Mouse (Mus musculus): ENCODE data around the gene 5330417C22Rik.
"Not testable (repeated sequence)": the region's sequence is repeated elsewhere in the genome, so short reads cannot be mapped to it uniquely, and the experiment has no call there.

5330417C22Rik gene

DNA sequence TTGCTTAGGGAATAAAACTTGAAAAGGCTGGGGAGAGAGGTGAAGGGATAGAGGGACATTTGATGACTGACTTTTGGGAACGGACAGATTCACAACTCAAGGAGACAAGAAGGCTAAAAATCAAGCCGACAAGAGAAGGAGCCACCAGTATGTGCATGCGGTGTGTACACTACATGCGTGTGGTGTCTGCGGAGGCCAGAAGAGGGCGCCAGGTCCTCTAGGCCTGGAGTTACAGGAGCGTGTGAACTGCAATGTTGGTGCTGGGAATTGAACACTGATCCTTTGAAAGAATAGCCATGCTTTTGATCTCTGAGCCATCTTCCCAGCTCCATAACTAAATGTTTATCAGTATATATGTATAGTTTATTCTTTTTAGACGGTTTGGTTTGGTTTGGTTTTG, 7.8 kb downstream of the 5330417C22Rik start:
- no peak for DNase-seq (ENCODE audit: low spot score)

DNA sequence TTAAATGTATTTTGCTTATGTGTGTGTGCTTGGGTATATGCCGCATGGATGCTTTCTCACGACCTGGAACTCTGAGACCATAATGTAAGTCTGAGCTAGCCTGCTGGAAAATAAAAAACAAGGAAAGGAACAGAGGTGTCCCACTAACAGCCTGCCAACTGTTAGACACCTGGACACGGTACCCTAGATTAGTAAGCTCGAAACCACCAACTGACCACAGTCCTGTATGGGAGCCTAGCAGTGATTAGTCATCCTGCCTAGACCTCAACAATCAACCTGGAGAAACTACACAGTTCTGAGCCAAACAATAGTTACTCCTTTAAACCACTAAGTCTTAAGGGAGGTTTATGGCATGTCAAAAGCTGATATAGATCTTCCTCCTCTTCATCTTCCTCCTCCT, 12.9 kb downstream of the 5330417C22Rik start:
- no peak for DNase-seq (ENCODE audit: low spot score)

DNA sequence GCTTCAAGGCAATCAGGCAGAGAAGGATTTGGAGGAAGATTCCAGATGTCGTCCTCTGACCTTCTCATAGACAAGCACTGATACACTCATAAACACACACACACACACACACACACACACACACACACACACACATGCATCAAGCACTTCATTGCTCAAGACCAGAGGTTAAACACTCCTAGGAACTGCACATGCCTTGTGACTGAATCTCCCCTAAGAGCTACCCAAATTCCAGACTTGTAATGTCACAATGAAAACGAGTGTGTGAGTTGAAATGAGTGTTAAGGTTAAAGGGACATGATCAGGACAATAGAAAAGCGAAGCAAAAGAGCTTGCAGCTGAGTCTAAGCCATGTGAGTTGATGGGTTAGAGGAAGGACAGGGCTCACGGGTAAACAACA, 18.1 kb downstream of the 5330417C22Rik start:
- DNase-seq (ENCODE audit: low spot score), result no peak

DNA sequence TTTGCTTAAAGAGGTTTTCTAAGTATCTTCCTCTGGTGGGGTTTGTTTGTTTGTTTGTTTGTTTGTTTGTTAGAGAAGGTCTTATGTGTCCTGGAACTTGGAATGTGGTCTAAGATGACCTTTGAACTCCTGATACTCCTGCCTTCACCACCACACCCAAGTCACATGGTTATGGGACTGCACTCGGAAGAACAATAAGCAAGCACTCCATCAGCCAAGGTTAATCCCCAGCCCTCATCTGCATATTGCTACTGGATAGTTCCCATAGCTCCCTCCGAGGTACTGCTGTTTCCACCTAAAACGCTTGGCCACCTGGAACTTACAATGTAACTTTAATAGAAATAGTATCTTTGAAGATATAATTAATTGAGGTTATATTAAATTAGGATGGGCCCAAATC, 22.9 kb downstream of the 5330417C22Rik start:
- DNase-seq (ENCODE audit: low spot score), result no peak

DNA sequence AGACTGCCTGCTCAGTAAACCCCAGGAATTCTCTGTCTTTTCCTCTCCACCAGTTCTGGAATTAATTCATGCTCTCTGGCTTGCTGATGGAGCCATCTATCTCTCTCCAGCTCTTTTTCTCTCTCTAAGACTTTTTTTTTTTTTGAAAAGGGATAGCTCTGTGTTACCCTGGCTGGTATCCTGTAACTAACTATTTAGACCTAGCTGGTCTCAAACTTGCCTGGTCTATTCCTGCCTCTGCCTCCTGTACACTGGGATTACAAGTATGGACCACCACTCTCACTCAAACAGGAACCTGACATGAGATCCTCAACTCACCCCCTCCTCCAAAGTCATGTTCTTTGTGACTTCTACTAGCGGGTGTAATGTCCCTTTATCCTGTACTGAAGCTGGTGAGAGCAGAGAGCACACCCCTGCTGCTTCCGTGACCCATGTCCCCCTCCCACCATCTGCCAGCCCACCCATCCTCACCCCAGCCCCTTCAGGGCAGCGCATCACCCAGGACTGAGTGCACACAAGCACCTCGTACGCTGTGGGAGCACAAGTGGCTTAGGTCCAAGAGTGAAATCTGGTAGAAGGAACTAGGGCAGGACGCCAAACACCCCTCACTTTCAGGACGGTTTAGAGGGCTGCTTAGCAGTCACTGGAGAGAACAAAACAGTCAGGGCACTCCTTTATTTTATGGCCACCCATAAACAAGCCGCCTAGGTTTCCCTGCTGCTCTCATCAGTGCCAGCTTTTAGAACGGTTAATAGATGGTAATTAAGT, 25.4 kb downstream of the 5330417C22Rik start:
- DNase-seq (ENCODE audit: low spot score), result no peak

DNA sequence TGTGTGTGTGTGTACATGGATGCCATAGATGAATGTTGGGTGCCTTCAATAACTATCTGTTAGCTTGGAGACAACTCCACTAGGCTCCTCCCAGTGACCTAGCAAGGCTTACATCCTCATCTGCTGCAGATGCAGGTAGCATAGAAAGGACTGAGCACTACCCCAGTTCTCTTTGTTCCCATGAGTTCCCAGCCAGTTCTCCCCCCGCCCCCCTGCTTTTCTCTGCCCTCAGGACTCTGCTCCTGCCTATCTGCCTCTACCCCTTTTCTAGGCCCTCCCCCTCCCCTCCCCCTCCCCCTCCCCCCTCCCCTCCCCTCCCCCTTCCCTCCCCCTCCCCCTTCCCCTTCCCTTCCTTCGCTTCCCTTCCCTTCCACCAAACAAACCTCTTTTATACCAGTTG, 26.2 kb downstream of the 5330417C22Rik start:
- DNase-seq (ENCODE audit: low spot score), result no peak

DNA sequence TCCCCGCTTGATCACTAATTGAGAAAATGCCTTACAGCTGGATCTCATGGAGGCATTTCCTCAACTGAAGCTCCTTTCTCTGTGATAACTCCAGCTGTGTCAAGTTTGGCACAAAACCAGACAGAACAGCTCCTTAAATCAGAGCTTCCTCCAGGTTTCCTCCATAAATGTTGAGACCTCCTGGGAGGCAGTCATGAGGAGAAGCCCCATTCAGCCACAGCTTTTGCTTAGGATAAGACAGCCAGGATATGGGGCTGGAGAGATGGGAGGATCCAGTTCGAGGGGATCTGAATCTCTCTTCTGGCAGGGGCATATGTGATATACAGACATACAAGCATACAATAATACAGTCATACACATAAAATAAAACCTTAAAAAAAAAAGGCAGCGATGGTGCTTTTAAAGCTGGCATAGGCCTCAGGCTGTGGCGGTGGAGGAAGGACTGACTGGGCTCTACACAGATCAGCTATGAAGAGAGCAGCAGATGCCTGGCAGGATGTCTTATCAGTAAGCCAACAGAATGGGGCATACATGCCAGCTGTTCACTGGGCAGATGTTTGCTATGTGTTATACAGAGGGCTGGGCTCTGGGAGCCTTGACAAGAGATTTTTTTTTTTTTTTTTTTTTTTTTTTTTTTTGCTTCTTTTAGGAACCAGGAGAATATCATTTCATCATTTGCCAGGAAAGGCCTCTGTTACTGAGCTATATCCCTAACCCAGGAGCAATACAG, 27.4 kb downstream of the 5330417C22Rik start:
- no peak for DNase-seq (ENCODE audit: low spot score)

DNA sequence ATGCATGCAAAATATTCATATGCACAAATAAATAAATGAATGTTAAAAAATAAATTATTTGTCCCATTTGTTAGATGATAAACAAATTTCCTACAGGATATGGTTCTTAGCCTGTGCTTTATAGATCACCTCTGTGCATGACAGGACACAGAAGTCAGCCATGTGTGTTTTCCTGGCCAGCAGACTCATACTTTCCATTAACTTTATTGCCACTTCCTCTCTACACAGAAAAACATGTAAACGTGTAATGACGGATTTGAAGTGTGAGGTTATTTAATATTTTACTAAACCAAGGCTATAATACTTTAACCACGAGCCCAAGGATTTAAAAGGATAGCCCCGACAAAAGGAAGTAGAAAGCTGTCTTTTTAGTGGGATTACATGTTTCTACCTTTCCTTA, 32.4 kb downstream of the 5330417C22Rik start:
- DNase-seq (ENCODE audit: low spot score), result no peak

DNA sequence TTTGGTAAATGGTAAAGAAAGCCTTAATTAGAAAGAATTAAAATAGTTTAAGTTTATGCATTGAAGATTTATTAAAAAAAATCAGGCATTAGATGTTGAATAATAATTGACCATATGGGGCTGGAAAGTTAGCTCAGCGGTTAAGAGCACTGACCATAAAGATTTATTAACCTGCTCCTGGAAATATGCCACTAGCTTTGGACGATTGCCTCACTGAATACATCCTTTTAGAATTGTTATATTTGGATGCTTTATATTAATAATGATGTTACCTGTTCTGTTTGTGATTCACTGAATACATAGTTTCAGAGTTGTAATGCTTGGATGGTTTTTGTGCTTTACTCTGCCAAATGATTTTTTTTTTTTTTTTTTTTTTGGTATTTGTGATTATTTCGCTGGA, 34.9 kb downstream of the 5330417C22Rik start:
- DNase-seq (ENCODE audit: low spot score), result not testable (repeated sequence)

DNA sequence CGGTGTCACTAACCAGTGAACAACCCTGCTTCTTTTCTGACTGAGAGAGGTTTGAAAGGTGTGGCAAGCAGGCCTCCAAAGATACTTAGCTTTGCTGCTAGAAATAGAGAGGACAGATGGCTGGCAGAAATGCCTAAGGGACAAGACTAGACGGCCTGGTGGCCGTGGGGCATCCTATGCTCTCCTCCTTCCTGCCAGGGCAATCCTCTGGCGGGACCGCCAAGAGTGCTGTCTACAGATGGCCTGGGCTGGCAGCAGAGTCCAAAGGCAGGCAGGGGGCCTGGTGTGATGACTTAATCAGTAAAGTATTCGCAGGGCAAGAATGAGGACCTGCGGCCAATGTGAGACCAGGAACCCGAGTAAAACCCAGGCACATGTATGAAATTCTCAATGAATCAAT, 36.5 kb downstream of the 5330417C22Rik start:
- no peak for DNase-seq (ENCODE audit: low spot score)

DNA sequence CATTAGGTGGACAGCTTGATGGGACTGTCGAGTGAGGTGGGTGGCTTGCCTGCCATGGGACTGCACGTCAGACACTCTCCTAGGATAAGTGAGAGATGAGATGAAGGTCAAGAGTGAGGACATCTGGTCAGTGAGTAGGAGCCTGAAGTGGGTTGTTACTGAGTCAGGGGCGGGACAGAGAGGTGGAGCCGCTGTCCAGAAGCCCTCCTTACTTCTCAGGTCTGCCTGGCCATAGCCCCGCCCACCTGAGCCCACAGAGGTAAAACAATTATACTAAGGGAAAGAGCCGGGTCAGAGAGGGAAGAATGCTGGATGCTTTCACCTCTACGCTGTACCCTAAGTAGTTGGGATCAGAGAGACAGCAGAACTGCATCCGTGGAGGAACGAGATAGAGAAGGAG, 38.7 kb downstream of the 5330417C22Rik start:
- no peak for DNase-seq (ENCODE audit: low spot score)

DNA sequence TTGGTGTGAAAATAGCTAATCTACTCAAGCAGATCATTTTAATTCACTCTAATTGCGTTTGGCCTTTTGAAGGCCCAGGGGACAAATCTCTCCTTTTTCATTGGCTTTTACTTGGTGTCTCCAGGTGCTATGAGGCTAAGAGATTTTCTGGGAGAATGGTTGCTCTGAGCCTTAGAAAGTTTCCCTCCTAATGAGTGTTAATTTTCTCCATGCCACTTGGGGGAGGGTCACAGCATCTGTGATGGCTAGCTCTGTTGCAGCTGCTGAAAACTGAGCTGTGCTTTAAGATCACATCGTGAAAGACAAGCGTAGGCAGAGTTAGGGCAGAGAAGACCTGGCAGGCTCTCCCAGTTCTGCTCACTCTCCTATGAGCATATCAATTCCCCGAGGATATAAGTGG, 40.9 kb downstream of the 5330417C22Rik start:
- no peak for DNase-seq (ENCODE audit: low spot score)

DNA sequence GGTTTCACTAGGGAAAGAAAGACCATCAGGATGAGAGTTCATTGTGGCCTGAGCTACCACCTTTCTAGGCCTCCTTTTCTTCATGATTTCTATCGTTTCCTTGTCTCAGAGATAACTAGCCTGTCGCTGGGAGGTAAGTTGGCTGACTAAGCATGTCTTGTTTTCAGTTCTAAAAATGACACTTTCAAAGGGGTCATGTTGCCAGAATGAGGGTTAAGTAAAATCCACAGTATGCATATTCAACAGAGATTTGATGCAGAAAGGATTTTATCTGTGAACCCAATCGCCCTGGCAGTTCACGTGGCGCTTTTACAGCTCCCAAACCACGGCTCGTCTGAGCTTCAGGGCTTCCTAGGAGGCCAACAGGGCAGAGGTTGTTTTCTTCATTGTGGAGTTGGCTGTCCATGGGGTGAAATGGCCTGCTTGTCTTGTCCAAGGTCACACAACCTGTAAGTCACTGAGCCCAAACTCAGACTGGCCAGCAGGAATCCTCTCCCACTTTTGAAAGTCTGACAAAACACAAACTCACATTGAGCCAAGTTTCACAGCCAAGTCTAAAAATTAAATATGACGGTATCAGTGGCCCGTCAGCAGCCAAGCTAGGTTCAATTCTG, 41.4 kb downstream of the 5330417C22Rik start:
- no peak for DNase-seq (ENCODE audit: low spot score)

DNA sequence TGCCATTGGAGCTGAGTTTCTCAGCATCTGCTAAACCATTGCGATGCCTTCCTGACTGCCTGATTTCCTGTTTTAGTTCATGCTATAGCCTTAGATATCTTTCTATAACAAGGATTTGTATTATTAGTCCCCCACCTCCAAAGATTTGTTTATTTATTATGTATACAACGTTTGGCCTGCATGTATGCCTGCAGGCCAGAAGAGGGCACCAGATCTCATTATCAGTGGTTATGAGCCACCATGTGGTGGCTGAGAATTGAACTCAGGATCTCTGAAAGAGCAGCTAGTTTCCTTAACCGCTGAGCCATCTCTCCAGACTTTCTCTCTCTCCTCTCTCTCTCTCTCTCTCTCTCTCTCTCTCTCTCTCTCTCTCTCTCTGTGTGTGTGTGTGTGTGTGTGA, 46.4 kb downstream of the 5330417C22Rik start:
- DNase-seq (ENCODE audit: low spot score), result no peak

DNA sequence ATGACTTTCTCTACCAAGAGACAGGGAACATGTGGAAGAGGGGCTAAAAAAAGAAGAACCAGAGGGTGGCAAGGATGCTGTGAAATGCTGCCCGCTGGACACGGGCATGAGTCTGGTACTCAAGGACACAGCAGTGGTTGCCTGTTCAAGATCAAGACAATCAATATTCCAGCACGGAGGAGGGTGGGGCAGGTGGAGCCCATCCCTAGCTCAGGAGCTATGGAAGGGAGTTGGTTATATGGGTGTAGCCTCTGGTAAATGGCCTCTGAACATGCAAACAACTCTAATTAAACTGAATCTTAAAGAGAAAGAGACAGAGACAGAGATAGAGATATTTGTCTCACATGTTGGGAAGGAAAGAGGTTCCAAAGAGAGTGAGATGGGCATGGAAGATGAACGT, 51.6 kb downstream of the 5330417C22Rik start:
- no peak for DNase-seq (ENCODE audit: low spot score)

DNA sequence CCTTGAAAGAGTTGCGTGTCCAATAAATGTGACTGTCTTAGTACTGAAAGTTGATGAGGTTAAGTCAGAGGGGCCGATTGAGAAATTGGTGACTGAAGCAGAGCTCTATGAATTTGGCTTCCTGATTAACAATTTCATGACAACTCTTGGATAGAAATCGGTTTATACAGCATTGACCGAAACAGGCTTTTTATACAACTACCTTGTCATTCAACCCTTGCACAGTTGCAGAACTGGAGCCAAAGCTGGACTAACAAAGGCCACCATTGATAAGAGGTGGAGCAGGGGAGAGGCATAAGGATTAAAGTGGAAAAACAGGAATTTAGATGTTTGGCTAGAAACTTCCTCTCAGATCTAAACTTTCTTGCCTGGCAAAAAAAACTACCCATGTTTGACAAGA, 57.5 kb downstream of the 5330417C22Rik start:
- DNase-seq (ENCODE audit: low spot score), result no peak

DNA sequence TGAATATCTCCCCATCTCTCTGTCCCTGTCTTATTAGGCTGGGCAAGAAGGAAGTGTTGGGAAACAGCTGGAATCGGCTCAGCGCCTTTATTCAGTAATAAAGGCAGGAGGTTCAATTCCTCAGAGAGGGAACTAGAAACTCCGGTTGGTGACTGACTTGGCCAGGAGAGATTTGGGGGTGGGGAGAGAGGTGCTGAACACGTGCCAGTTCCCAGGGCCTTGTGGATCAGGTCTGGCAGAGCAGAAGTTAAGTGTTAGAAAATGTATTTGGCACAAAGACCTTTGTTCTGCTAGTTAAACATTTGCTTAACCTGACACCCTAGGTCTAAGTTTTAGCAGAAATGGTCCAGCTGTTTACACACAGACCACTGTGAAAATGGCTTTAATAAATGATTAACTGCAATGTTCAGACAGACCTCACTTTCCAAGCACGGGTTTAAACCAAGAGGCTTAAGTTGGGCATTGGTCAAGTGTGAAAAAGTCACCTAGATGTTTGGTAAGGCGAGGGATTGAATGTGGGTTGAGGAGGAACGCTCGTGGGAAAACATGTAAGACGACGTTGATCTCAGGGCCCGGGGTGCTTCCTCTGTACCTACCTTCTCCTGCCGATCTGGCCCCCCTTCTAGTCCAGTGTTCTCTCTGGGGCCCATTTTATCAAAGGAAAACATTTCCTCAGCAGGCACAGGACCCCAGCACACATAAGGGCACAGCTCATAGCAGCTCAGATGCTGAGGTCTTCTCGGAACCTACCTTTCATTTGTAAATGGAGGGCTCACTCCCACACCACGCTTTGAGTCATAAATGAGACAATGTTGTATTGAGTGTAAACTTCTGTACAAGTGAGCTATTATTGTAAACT, 59.3 kb downstream of the 5330417C22Rik start:
- DNase-seq (ENCODE audit: low spot score), result no peak

DNA sequence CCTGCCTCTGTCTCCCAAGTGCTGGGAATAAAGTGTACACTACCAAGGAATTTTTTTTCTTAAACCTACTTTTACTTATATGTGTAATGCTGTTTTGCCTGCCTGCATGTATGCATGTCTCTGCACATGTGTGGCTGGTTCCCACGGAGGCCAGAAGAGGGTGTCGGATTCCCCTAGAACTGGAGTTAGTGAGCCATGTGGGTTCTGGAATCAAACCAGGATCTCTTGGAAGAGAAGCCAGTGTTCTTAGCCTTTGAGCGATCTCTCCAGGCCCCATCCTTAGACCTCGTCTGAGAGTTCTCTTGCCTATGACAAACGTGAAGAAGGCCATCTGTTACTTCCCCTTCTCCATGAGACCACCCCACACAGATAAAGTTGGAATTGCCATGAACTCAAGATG, 60.8 kb downstream of the 5330417C22Rik start:
- DNase-seq (ENCODE audit: low spot score), result no peak

DNA sequence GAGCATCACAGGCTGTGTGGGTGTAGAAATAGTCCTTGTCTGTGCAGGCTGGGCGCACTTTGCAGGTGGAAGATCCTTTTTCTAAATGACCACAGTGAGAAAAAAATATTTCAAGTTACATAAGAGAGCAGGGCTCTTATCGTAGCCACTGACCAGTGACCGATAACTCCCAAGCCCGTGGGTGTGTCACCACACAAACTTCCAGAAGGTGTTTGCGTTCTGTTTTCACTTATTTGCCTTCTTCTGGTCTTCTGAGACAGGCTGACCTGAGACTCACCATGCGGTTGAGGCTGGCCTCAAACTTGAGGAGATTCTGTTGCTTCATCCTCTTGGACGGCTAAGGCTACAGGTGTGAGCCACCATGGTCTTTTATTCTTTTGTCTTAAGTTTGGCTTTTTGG, 61.4 kb downstream of the 5330417C22Rik start:
- no peak for DNase-seq (ENCODE audit: low spot score)

DNA sequence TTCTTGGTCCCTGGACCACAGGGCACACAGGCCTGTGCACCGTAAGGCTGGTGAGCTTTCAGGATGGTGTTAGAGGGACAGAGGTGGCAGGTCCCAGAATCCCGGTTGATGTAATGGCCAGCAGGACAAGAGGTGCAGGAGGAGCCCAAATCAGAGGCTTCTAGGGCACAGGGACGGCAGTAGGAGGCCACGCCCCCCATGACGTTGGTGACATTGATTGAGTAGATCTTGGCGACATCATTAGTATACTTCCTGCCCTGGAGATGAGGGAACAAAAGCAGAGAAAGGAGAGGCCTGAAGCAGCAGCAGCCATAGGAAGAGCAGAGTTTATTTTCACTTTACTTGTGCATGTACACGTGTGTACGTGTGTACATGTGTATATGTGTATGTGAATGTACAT, 68.6 kb downstream of the 5330417C22Rik start:
- DNase-seq (ENCODE audit: low spot score), result no peak

DNA sequence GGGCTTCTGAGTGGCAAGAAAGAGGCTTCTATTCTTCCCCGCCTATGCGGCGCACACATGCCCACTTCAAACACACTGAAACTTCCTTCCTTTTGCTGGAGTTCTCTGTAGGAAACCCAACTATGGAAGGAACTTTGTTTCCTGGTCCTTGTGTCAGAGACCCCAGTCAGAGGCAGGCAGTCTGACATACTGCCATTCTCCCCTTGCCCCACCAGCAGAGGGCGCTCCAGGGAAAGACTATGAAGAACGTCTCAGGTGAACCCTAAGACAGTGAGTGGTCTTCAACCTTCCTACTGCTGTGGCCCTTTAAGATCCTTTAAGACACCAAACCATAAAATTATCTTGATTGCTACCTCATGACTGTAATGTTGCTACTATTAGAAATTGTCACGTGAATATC, 69.9 kb downstream of the 5330417C22Rik start:
- DNase-seq (ENCODE audit: low spot score), result peak; percentile 49

DNA sequence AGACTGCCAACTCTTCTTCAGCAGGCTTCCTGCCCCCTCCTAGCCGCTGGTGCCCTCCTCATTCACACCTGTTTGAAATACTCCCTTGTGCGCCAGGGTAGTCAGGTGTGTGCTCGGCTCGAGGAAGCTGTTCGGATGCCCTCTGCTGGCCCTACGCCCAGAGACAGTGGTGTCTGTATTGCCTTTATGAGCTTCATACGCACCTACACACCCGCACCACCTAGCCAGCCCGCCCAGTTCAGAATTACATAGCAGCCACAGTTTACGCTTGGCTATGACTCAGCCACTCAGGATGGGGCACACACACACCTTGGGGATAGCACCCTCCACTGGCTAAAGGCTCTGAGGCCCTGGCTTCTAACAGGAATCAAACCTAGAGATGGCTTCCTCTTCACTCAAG, 77.5 kb downstream of the 5330417C22Rik start:
- DNase-seq (ENCODE audit: low spot score), result no peak

Data from testis, postnatal 14 days (tissue).